Mouse (Mus musculus): ENCODE measurements around the gene Cylc1. TPM values are rescaled to one million over a fixed set of nuclear protein-coding genes. Genes with fewer than 3 reads are reported as not detected.

The Cylc1 gene
- not detected in 2 replicates for polyA plus RNA-seq (2015; fragmentation: Nextera tagmentation; extraction: Ambion mirVana)

GRCm38 (mm10) chrX:111110118-111110517 lies at the start of gene Cylc1:
Gene Cylc1 (plus strand): TSS chrX:111110418.
- no peak for DNase-seq (ENCODE audit: low spot score)

DNA sequence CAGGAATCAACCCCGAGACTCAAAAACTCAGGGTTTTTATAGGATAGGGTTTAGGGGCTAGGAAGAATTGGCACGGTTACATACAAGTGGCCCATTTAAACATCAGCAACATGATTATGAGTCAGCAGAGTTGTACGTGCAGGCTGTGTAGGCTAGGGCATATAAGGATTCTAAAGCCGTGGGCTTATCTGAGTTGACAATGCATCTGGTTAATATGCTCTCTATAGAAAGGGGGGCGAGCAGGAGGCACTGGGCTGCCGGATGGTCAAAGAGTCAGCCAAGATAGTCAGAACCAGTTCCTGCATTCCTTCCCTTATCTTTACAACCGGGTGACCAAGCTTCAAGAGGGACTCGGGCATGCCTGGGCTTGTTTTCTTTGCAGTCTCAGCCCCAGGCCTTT lies 31.5 kb upstream of the Cylc1 start:
- DNase-seq (ENCODE audit: low spot score): no peak

DNA sequence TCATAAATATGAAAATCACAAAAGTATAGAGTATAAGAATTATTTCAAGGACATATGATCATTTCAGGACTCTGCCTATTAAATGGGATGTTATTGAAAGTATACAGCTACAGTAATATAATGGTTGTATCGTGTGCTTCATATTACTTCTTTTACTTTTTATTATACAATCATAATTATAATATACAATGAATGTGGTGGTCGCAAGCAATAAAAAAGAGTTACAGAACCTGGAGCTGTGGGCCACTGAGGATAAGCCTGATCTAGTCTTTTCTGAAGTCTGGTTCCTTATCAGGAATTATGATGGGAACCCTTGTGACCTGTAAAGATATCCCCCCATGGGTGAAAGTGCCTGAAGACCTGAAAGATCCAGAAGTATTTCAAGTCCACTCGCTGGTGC lies 57.8 kb downstream of the Cylc1 start, which contains the start of gene Gm10112:
TSS of gene Gm10112 (plus strand) at position 301 of the 400 bp plus-strand sequence.
- no peak for DNase-seq (ENCODE audit: low spot score)

Other genes starting within 250 kb of the Cylc1 start
- not detected in 2 replicates for gene Gm10112, start 57.9 kb downstream of the Cylc1 start, polyA plus RNA-seq (2015; fragmentation: Nextera tagmentation; extraction: Ambion mirVana)

Data from thymus, postnatal 0 days (tissue).